Mouse (Mus musculus) spleen, postnatal 14 days (tissue): Measurements from ENCODE around the gene Reck.

ENCODE experiments used
- DNase-seq, 2 experiments: peaks; one replicate each; pipeline ENCODE4 v3.0.0; 2021 to 2022; ENCODE audit warnings: low spot score in 2 of 2

Reck gene

GRCm38 (mm10) chr4:43969373-43969772, 94.0 kb downstream of the Reck start:
- no peak for DNase-seq

GRCm38 (mm10) chr4:43970393-43971330, 95.3 kb downstream of the Reck start:
- no peak for DNase-seq

GRCm38 (mm10) chr4:43971541-43972136, 96.3 kb downstream of the Reck start:
- no peak for DNase-seq

- DNase-seq = no peak
These were observed 96.8 kb downstream of the Reck start for GRCm38 (mm10) chr4:43972137-43972591.

GRCm38 (mm10) chr4:43973526-43973981, 98.2 kb downstream of the Reck start:
- no peak for DNase-seq

GRCm38 (mm10) chr4:43974914-43975616, 99.7 kb downstream of the Reck start:
- no peak for DNase-seq

- no peak for DNase-seq
These were observed 101.0 kb downstream of the Reck start for GRCm38 (mm10) chr4:43976223-43976740.

GRCm38 (mm10) chr4:43978521-43979443, 103.5 kb downstream of the Reck start:
- no peak for DNase-seq

- no peak for DNase-seq
These were observed 104.4 kb downstream of the Reck start for GRCm38 (mm10) chr4:43979746-43980145.

- DNase-seq = no peak
These were observed 104.9 kb downstream of the Reck start for GRCm38 (mm10) chr4:43980236-43980635.

GRCm38 (mm10) chr4:43980846-43981245, 105.5 kb downstream of the Reck start:
- DNase-seq = no peak

GRCm38 (mm10) chr4:43981251-43981650, 105.9 kb downstream of the Reck start:
- DNase-seq = no peak

- peak; percentile 91 to 95 for DNase-seq
These were observed 106.9 kb downstream of the Reck start for GRCm38 (mm10) chr4:43982053-43982732.

- DNase-seq = no peak
These were observed 107.9 kb downstream of the Reck start, which contains the start of gene Ccin for GRCm38 (mm10) chr4:43983181-43983580. Gene Ccin (plus strand): TSS chr4:43983483.

GRCm38 (mm10) chr4:43983756-43984155, 108.4 kb downstream of the Reck start:
- DNase-seq = no peak

- DNase-seq = no peak
These were observed 109.0 kb downstream of the Reck start for GRCm38 (mm10) chr4:43984326-43984725.

GRCm38 (mm10) chr4:43988976-43989375, 113.6 kb downstream of the Reck start:
- DNase-seq = no peak

- no peak for DNase-seq
These were observed 117.7 kb downstream of the Reck start for GRCm38 (mm10) chr4:43993072-43993471.

- no peak for DNase-seq
These were observed 119.0 kb downstream of the Reck start for GRCm38 (mm10) chr4:43994342-43994741.
